In genomic region chr11:110268244-110268844, GRCm38 (mm10) we compare ENCODE assay signal across 9 mouse cellular contexts. TPM values are rescaled to one million over a fixed set of nuclear protein-coding genes. Genes with fewer than 3 reads are reported as not detected.
DNase-seq lines count a peak whose midpoint lies in the region; ATAC-seq and TF ChIP-seq lines count a peak whose summit lies in the region.
"Had no signal": no experiment of that assay in that cellular context is flagged by ENCODE, and none has a peak within 500 bp of the region (broad histone marks: within the 10 kb centered on the region; RNA-seq: fewer than 3 reads in every experiment).

No protein-coding gene starts in this region.

- no peak overlapping the region for H3K4me3 ChIP-seq in ES-E14 (ENCODE audit: insufficient read depth in 1 of 2, low read depth in 1 of 2, low read length in 2 of 2, poor library complexity in 1 of 2, severe bottlenecking in 1 of 2)
- no peak overlapping the region for H3K4me3 ChIP-seq in forebrain, embryonic 14.5 days (ENCODE audit: low read depth, low read length)
- H3K4me3 ChIP-seq in lung, adult 2 months (replicated peaks; ENCODE audit: extremely low read depth, low read depth, low read length): peak overlapping the region; percentile 51
- no peak overlapping the region for H3K4me3 ChIP-seq in neural tube, embryonic 14.5 days (ENCODE audit: low read depth, low read length)
- H3K4me3 ChIP-seq: limb, embryonic 13.5 days had no signal

- H3K4me2 ChIP-seq in forebrain, embryonic 14.5 days (ENCODE audit: low read length): no peak overlapping the region
- no peak overlapping the region for H3K4me2 ChIP-seq in neural tube, embryonic 14.5 days (ENCODE audit: low read depth, low read length)
- H3K4me2 ChIP-seq: limb, embryonic 13.5 days had no signal

- 0 out of 4 replicates have a peak, but pooled peaks cover 0 to 2% of the 10 kb centered on the region in 2 experiments for H3K4me1 ChIP-seq in ES-E14 (ENCODE audit: control insufficient read depth in 2 of 2, insufficient read depth in 2 of 2, low read length in 2 of 2, poor library complexity in 1 of 2)
- no peaks in the 10 kb centered on the region for H3K4me1 ChIP-seq in forebrain, embryonic 14.5 days (ENCODE audit: control insufficient read depth, insufficient read depth, low read length)
- H3K4me1 ChIP-seq in lung, adult 2 months (ENCODE audit: control insufficient read depth, insufficient read depth, low read length): no peaks in the 10 kb centered on the region
- H3K4me1 ChIP-seq in neural tube, embryonic 14.5 days (ENCODE audit: control insufficient read depth, insufficient read depth, low read length): no peaks in the 10 kb centered on the region

- H3K27ac ChIP-seq in ES-E14 (ENCODE audit: insufficient read depth, low read depth, low read length, poor library complexity, severe bottlenecking): no peak overlapping the region
- H3K27ac ChIP-seq in forebrain, embryonic 14.5 days (ENCODE audit: low read depth, low read length): no peak overlapping the region
- H3K27ac ChIP-seq in neural tube, embryonic 14.5 days (ENCODE audit: low read depth, low read length): no peak overlapping the region
- H3K27ac ChIP-seq: limb, embryonic 13.5 days had no signal

- ATAC-seq in cerebellum, adult (ENCODE audit: insufficient number of reproducible peaks, low FRiP score, low TSS enrichment): 0 out of 2 replicates have a peak, but pooled peaks have one; percentile 61
- ATAC-seq in forebrain, embryonic 14.5 days: peak; percentile 79
- 0 out of 2 replicates have a peak, but pooled peaks have one; percentile 38 for ATAC-seq in neural tube, embryonic 14.5 days (ENCODE audit: low read depth)

- no peaks in the 10 kb centered on the region for H3K9me3 ChIP-seq in ES-E14 (ENCODE audit: control insufficient read depth, insufficient read depth, low read depth, low read length)
- no peaks in the 10 kb centered on the region for H3K9me3 ChIP-seq in forebrain, embryonic 14.5 days (replicated peaks; ENCODE audit: control insufficient read depth, low read length)
- no peaks in the 10 kb centered on the region for H3K9me3 ChIP-seq in neural tube, embryonic 14.5 days (ENCODE audit: control insufficient read depth, low read length)
- H3K9me3 ChIP-seq: limb, embryonic 13.5 days had no signal

- no peak for TF ChIP-seq POLR2A in lung, adult 2 months (IDR thresholded peaks at IDR 0.05; ENCODE audit: borderline replicate concordance, extremely low read depth, low read depth, low read length)

- TF ChIP-seq CTCF in lung, adult 2 months (IDR thresholded peaks at IDR 0.05; ENCODE audit: insufficient read depth, low read length): peak; percentile 98

- H3K36me3 ChIP-seq in ES-E14 (ENCODE audit: control insufficient read depth, insufficient read depth, low read length, poor library complexity, severe bottlenecking): no peaks in the 10 kb centered on the region
- H3K36me3 ChIP-seq in forebrain, embryonic 14.5 days (ENCODE audit: control insufficient read depth, insufficient read depth, low read length): no peaks in the 10 kb centered on the region
- no peaks in the 10 kb centered on the region for H3K36me3 ChIP-seq in neural tube, embryonic 14.5 days (ENCODE audit: control insufficient read depth, insufficient read depth, low read length)
- H3K36me3 ChIP-seq: limb, embryonic 13.5 days had no signal

- H3K27me3 ChIP-seq in forebrain, embryonic 14.5 days (replicated peaks; ENCODE audit: control insufficient read depth, insufficient read depth, low read length): no peaks in the 10 kb centered on the region
- no peaks in the 10 kb centered on the region for H3K27me3 ChIP-seq in neural tube, embryonic 14.5 days (ENCODE audit: control insufficient read depth, insufficient read depth, low read length)
- H3K27me3 ChIP-seq: limb, embryonic 13.5 days had no signal

- intact Hi-C loops in heart, postnatal 10 days (cut with DNase I): loop anchor here (1.0 to 5.0 kb wide), 3 partner anchors 376 to 596 kb away; no protein-coding TSS in a partner anchor

- peak; percentile 45 for DNase-seq in ES-E14 (ENCODE audit: low read depth, low spot score)
- DNase-seq in forebrain, embryonic 14.5 days (ENCODE audit: low spot score): peak; percentile 93
- DNase-seq in heart, postnatal 10 days: peak; percentile 89 to 95
- DNase-seq in kidney, postnatal 4 days: peak; percentile 92 to 95
- DNase-seq in lung, adult 2 months: peak; percentile 80
- peak; percentile 98 for DNase-seq in testis, postnatal 10 days (ENCODE audit: low spot score)

- WGBS in forebrain, embryonic 14.5 days: 45% methylated on average over 8 of the region's 8 CpGs
- WGBS in lung, adult 2 months: 29% methylated on average over 8 of the region's 8 CpGs
- WGBS in neural tube, embryonic 14.5 days: 41% methylated on average over 8 of the region's 8 CpGs

- H3K9ac ChIP-seq in ES-E14 (ENCODE audit: insufficient read depth, low read depth, low read length, poor library complexity, severe bottlenecking): no peak overlapping the region
- no peak overlapping the region for H3K9ac ChIP-seq in forebrain, embryonic 14.5 days (ENCODE audit: low read length)
- H3K9ac ChIP-seq in neural tube, embryonic 14.5 days (replicated peaks; ENCODE audit: low read depth, low read length): no peak overlapping the region
- H3K9ac ChIP-seq: limb, embryonic 13.5 days had no signal

- in situ Hi-C loops in ES-E14 (cut with MboI; ENCODE audit: low sequenced_read_pairs in 2 of 2, unreplicated experiment in 2 of 2): loop anchor here (10.0 kb wide), 1 partner anchor 394 kb away; no protein-coding TSS in a partner anchor

TF ChIP-seq in ES-E14, 5 proteins besides CTCF, POLR2A, EP300 and RAD21:
- TF ChIP-seq HCFC1 (IDR thresholded peaks at IDR 0.05; ENCODE audit: borderline replicate concordance, insufficient read depth, low read length) (no peak), ZC3H11A (IDR thresholded peaks at IDR 0.05; ENCODE audit: borderline replicate concordance, low read depth, low read length) (peak; percentile 47; the same call in 1 of the 2 replicates), MAFK (IDR thresholded peaks at IDR 0.05; ENCODE audit: insufficient read depth, low read depth, low read length) (no peak), CHD2 (IDR thresholded peaks at IDR 0.05; ENCODE audit: low read depth, low read length) (no peak)

RNA-seq across cellular contexts. Expression of gene Abca6, which starts 16.8 kb away (rescaled TPM):
- total RNA-seq in ES-E14 (2012; rRNA removed): 0.05 and 0.18 TPM in 2 replicates
- 0.06 and 0.31 TPM in 2 replicates for polyA plus RNA-seq in forebrain, embryonic 14.5 days (2014; fragmentation: Nextera tagmentation; extraction: Ambion mirVana)
- total RNA-seq in heart, postnatal 10 days (2021): 1 to 10 TPM; 6.9 to 7.7 TPM
- polyA plus RNA-seq in lung, adult 2 months (2012; rRNA removed): 0.52 and 1.1 TPM in 2 replicates
- polyA plus RNA-seq in neural tube, embryonic 14.5 days (2014; fragmentation: Nextera tagmentation; extraction: Ambion mirVana): 0.17 and 0.18 TPM in 2 replicates

Comparison
In these comparisons a context has a peak if more than half of its experiments do, and no peak if none do; other contexts are left out.
1. DNase-seq: peak in every context shown above with its lines; median percentile 98 in testis, postnatal 10 days; 94 in kidney, postnatal 4 days; 93 in forebrain, embryonic 14.5 days; 92 in heart, postnatal 10 days; 80 in lung, adult 2 months; 45 in ES-E14.